Mouse (Mus musculus) left cerebral cortex, adult 11 months (tissue): Measurements from ENCODE around the gene 4931406C07Rik.

Source experiments
- DNase-seq: peaks from one replicate; pipeline ENCODE4 v3.0.0; 2022; ENCODE audit warnings: low spot score

The 4931406C07Rik gene

GRCm38 (mm10) chr9:15238297-15238990 is 67.8 kb downstream of the 4931406C07Rik start:
- no peak for DNase-seq

GRCm38 (mm10) chr9:15237516-15238296 is 68.5 kb downstream of the 4931406C07Rik start:
- no peak for DNase-seq

DNA sequence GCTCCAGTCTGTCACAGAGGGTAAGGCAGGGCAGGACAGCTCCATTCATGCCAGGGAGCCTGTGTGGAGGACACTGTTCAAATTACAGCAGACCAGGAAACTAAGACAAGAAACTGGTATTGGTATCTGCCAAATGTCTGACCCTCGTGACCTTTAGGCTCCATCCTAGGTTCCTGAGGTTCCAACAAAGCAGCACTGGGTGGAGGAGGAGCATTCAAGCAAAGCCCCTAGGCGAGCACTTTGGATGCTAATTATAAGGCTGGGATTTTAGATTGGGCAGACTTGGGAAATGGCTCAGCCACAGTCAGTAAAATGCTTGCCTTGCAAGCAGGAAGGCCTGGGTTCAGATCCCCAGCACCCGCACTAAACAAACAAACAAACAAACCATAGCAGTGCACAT is 70.3 kb downstream of the 4931406C07Rik start:
- DNase-seq: no peak

- DNase-seq: no peak
These were observed 72.6 kb downstream of the 4931406C07Rik start for GRCm38 (mm10) chr9:15233604-15234003.
